Mouse (Mus musculus) heart, postnatal 36 days (tissue): ENCODE results near the gene Nsl1. TPM values are rescaled to one million over a fixed set of nuclear protein-coding genes. Genes with fewer than 3 reads are reported as not detected.
"Not testable (repeated sequence)": the region's sequence is repeated elsewhere in the genome, so short reads cannot be mapped to it uniquely, and the experiment has no call there.

Experiments used
- DNase-seq, 2 experiments: peaks; one replicate each; pipeline ENCODE4 v3.0.0; 2021 to 2022
- intact Hi-C: fragments of 180-260 bp; cut with DNase I; formaldehyde crosslinking; loops from one replicate; pipeline ENCODE4 v1.15.1; 2025
- total RNA-seq, 2 experiments: library from RNA; stranded (reverse); gene quantifications; 2 replicates each; pipeline ENCODE4 v1.2.3; 2021

The Nsl1 gene
- total RNA-seq = under 1 TPM; 0.27 to 0.75 TPM

DNA sequence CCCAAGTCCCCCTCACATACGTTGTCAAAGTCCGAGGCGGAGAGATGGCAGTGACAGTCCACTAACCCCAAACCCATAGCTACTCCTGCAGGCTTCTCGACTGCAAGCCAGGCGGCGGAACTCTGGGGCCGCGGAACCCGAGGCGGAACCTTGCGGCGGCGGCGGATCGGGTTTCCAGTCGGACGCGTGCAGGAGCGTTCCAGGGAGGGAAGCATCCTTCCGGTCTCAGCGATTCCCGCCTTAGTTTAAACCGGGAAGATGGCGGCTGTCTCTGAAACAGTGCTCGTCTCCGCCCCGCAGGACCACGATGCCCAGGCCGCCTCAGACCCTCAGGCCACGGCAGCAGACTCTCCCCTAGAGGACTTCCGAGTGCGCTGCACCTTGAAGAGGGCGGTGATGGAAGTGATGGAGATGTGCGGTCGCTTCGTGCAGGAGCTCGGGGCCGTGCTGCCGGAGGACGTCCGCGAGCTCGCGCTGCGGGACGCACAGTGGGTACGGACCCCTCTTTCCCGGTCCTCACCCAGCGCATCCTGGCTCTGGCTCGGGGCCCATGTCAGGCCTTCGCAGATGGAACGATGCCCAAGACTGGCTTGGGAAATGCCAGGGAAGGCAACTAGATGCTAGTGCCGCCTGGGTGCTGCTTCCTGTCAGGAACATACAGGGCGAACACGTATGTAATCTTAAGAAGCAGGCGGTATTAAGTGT, at the start of gene Nsl1, which contains the start of gene Tatdn3:
Gene Nsl1 (plus strand): TSS at position 232 of the 705 bp plus-strand sequence.
Gene Tatdn3 (minus strand): TSS at position 152 of the 705 bp plus-strand sequence.
- peak; percentile 94 to 96 for DNase-seq
- intact Hi-C loops = loop anchor here (1.0 kb wide), 1 partner anchor 37 kb away; the partner anchor contains the start of gene Flvcr1

DNA sequence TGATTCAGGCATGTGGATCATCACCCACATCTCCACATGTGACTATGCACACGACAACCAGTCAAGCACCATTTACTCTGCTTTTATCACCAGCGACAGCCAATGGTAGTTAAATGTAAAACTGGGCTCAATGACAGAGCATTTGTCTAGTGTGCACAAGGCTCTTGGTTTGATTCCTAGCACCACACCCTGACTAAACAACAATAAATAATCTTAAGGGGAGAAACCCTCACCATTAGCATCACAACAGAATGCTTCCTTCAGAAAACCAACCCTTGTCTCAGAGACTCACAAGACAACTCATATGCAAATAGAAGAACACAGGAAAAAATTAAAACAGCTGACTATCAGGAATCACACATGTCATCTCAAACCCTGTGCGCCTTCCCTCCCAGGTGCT, 48.5 kb upstream of the Nsl1 start:
- intact Hi-C loops = no loop called here
- no peak for DNase-seq

DNA sequence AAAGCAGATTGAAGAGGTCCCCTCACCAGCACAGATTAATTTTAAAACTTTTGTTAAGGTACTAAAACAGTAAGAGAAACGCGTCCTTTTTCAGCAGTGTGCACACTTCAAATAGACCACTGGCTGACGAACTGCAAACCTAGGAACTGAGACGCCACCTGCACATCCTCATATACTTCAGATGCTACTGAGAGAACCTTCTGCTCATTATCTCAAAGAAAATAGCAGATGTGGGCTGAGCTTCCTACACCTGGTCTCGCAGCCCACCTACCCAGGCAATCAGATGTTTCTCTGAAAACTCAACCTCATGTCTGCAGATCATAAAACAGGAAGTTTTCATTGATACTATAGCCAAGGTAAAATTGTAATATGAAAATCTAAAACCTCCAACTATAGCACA, 43.0 kb upstream of the Nsl1 start:
- no peak for DNase-seq
- intact Hi-C loops = no loop called here

DNA sequence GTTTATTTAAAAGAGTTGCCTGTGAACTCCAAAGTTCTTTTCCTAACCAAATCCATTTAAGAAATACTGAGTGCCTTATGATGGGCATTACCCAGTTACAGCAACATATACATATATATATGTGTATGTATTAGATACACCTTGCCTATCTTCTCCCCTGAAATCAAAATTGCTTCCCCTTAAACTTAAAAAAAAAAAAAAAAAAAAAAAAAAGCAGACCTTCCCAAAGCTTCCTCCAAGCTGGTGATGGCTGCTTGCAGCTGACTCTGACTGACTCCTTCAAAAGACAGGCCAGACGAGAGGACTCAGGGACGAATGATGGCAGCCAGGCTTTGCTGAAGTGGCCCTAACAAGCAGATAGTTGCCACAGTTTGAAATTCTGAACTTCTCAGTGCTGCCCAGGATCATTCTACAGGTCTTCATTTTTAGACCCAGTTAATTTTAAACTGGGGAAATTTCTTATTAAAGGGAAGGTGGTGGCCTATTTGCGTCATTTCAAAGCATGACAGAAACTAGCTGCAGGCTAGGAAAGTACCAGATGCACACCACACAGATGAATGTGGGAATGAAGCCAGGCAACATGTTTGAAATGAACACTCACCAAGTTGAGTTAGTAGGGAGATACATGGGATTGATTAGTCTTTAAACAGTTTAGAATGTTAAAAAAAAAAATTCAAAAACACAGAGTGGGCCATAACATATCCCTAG, 42.4 kb upstream of the Nsl1 start:
- DNase-seq = no peak
- intact Hi-C loops = no loop called here

DNA sequence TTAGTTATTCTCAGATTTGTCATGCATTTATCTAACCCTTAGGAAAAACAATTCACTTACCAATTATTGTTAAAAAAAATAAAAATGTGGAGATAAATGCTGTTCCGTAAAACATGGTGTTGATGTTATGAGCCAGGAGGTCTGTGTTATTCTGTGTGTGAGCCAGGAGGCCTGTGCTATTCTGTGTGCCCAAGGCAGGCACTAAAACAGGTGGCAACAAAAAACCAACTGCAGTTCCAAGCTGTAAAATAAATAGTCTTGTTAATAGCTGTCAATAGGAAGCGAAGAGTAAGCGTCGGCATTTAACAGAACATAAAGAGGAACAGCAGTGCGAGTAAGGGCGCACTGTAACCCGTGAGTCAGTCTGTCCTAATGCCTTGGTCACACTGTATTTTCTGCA, 41.8 kb upstream of the Nsl1 start:
- intact Hi-C loops = no loop called here

DNA sequence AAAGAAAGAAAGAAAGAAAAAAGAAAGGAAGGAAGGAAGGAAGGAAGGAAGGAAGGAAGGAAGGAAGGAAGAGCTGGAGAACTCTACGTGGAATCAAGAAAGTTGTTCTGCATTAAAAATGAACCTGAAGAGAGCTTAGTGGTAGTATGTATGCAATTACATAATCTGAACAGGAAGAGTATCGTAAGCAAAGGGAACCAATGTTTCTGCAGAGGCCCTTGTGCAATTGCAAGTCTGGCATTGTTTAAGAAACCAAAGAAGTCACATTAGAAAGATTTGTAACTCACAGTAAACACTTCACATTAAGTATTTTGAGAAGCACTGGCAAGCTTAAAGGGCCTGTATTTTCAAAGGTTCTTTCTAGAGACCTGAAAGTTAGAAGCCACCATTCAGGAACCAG, 39.7 kb upstream of the Nsl1 start:
- intact Hi-C loops = no loop called here

More for the DNA sequence above, 41.8 kb upstream of the Nsl1 start:
- no peak for DNase-seq

DNA sequence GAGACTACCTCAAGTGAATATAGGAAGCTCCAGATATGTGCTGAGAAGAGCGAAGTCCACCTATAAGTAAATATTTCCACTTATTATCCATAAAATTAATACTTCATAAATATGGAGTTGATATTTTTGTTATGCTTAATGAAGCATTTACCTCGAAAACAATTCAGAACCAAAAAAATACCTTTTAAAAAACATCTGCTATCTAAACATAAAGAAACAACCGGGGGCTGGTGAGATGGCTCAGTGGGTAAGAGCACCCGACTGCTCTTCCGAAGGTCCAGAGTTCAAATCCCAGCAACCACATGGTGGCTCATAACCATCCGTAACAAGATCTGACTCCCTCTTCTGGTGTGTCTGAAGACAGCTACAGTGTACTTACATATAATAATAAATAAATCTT, 39.0 kb upstream of the Nsl1 start:
- intact Hi-C loops, DNase-seq: not testable (repeated sequence)

More for the DNA sequence above, 39.7 kb upstream of the Nsl1 start:
- DNase-seq = no peak

DNA sequence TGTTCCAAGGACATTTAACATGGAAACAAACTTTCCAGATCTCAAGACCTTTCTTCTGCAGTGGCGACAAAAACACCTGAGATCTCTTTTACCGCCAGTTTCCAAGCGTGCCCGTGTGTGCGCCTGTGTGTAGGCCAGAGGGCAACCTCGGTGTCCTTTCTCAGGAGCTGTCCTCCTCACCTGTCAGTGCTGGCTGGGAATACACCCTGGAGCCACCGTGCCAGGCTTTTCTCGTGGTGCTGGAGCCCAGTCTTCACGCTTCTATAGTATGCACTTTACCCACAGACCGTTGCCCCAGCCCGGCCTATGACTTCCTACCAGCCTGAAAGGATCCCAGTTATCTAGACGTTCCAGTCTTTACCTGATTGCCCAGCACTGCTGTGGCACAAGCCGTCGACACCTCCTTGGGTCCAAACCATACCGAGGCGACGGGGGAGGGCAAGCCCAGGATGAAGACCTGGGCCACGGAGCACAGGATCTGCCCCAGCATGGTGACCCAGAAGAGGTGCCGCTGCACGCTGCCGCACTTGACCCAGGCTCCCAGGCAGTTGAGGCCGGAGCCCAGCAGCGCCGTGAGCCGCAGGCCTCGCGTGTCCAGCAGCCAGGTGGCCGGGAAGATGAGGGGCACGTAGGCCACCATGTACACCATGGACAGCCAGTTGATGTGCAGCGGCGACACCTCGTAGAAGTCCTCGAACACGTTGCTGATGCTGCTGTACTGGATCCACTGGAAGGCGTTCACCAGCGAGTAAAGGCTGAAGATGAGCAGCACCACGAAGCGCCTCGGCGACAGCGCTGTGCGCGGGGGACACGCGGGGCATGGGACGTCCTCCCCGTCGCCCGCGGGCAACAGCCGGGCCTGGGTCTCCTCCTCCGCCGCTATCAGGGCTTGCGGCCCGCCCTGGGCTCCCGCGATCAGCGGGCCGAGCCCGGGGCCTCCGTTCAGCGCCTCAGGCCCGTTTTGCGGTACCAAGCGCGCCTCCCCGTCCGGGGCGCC, 37.5 kb upstream of the Nsl1 start:
- intact Hi-C loops = loop anchor here (1.0 to 2.0 kb wide), 2 partner anchors 37 to 157 kb away; partner anchors contain the start of gene Tatdn3
- DNase-seq = peak in 1 of 2 experiments; percentile 7

DNA sequence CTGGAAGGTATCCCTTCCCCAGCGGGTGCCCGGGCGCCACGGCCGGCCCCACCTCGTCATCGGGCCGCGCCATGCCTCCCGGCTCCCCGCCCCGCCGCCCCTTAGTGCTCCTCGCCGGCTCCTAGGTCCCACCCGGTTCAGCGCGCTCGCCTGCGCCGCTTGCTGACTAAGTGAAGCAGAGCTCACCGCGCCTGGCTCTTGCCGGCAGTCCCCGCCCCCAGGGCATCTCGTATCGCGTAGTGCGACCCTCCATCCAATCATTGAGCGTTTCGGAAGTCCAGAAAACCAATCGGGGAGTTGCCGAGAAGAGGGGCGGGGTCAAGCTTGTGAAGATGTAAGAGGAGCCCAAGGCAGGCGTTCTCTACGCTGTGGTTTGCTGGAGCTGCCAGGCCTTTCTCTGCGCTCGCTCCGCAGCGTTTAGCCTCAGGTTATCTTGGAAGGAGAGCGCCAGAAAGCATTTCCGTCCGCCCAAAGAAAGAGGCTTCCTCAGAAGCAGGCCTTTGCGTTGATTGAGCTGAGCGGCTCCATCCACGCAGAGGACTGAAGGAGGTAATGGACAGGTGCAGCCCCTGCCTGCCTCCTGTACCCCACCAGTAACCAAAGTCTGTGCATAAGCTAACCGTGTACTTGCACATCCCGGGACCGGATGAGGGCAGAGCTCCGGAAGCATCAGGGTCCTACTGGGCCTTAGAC, 36.6 kb upstream of the Nsl1 start, which contains the start of gene Flvcr1:
Gene Flvcr1 (minus strand): TSS at position 138 of the 693 bp plus-strand sequence.
- intact Hi-C loops = loop anchor here (1.0 to 2.0 kb wide), 2 partner anchors 36 to 157 kb away; partner anchors contain the start of gene Tatdn3
- peak; percentile 96 for DNase-seq

DNA sequence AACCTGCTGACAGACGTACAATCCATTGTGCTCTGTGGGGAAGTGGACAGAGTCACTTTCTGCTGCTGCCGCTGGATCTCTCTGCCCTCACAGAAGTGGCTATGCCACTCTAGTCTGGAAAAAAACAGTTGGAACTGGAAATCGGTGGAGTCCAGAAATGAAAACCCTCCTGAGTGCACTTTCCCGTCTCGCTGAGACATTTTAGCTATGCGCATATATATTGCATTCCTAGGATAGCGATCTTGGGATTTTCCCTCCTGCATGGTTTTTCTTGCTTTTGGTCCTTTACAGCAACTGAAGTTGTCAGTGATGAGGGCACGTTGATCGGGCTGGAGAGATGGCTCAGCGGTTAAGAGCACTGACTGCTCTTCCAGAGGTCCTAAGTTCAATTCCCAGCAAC, 32.6 kb upstream of the Nsl1 start:
- intact Hi-C loops = no loop called here
- no peak for DNase-seq

DNA sequence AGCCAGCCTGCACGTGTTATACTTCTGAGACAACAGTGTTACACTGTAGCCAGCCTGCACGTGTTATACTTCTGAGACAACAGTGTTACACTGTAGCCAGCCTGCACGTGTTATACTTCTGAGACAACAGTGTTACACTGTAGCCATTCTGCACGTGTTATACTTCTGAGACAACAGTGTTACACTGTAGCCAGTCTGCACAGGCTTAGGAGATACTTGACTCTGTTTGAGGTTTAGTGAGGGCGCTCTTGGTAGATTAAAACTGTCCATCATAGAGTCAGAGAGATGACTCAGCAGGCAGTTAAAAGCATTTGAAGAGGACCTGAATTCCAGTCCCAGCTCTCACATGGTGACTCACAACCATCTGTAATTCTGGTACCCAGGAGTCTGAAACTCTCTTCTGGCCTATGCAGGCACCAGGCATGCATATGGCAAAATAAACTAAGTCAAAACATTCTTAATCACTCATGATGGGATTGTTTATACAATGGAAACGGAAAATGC, 31.8 kb upstream of the Nsl1 start:
- DNase-seq, intact Hi-C loops: not testable (repeated sequence)

DNA sequence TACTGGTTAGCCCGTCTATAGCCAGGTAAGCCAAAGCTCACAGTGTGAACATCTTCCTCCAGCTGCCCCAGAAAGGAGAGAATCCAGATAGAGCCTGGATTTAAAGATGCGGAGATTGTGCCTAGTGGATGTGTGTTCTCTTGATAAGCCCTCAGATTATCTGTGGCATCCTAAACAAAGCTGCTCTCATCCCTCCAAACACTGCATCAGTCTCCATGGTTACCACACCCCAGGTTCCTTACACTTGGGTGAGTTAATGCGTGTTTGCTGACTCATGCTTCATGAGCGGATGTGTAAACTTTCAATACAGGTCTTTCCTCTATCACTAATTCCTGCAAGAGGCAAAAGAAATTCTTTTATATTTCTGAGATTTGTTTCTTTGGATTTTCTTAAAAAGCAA, 27.2 kb upstream of the Nsl1 start:
- intact Hi-C loops = no loop called here
- DNase-seq = no peak

DNA sequence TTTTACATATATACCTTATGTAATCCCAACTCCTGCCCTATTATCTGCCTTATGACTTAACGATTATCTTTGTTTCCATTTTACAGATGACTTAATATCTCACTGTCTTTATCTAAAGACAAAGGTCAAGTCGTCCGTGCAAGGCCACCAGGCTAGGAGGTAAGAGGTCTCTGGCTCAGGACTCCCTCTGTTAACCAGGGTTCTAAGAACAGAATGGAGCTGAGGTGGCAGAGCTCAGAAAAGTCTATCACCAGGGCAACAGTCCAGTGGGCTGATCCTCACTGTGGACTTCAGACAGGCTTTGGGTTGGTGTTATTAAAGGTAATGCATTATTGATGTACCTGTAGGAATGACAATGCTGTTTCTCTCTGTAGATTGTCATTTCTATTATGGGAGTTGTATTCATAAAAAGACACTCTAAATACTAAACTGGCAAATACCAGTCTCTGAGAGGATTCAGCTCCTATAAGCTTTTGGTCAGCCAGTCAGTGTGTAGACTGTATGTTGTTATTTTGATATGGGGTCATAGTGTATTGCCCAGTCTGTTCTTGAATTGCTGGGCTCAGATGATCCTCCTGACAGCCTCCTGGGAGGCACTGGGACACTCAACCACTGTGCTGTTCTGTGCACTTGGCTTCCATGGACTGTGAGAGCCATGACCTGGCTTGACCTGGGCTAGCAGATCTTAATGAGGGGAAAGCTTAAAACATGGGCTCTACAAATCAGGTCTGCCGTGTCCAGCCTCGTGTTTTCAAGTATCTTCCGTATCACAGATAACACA, 26.1 kb upstream of the Nsl1 start, which contains the start of gene Spata45:
Gene Spata45 (plus strand): TSS at position 86 of the 781 bp plus-strand sequence.
- DNase-seq = no peak
- intact Hi-C loops = no loop called here

DNA sequence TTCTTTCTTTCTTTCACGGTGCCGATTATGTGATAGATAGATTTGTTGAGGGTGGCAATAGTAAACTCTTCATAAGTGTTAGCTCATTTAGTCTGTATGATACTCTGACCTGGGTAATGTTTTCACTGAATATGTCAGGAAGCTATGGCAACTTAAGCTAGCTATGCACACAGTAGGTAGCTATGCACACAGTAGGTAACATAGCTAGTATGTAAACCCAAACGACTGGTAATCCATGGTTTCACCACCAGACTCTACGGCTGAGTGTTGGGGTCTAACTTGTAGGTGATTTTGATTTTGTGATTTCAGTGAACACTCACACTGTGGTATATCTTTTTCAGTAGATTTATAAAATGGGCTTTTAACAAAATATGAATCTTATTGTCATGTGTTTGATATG, 24.8 kb upstream of the Nsl1 start:
- intact Hi-C loops = no loop called here
- DNase-seq = no peak

DNA sequence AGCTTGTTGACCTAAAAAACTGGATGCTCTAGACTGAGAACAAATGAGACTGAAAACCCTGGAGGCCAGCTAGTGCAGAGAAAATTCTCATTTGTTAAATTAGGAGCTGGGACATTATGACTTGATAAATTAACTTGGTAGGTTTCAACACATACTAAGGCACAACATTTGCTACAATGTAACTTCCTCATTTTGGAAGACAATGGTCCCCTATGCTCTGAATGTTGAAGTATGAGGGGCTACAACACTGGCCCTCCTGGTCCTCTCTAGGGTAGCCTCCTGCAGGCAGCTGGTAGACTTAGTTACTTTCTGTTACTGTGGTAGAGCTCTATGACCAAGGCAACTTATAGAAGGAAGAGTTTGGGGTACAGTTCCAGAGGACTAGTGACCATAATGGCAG, 21.5 kb upstream of the Nsl1 start:
- intact Hi-C loops = no loop called here
- DNase-seq = no peak

DNA sequence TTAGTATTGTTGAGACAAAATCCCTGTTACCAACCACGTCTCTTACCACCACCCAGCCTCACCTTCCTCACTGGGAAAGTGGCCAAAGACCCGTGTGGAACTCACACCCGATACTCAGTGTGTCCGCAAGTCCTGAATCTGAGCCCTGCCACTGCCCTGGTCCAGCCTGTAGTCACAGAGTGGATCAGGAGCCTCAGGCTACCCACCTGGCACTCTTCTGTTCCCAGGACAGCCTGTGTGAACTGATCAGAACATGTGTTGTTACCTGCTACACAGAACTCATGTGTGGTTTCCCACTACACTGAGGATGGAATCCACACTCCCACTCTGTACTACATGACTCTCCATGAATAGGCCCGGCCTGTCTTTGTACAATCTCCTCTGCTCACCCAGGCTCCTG, 20.7 kb upstream of the Nsl1 start:
- intact Hi-C loops = no loop called here
- DNase-seq = no peak

DNA sequence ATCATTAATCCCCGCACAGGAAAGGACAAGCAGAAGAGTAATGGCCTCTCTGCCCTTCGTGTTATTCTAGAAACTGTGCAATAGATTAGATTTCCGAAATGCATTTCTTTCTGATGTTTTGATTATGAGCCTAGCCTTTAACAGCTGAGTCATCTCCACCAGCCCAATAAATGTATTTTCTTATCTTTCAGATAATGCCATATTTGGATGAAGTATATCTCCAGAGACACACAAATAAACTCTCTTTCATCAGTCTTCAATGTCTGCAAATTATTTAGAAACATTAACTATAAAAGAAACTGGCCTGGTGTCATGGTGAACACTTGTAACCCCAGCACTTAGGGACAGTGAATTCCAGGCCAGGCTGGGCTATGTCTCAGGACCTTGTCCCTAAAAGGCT, 20.1 kb upstream of the Nsl1 start:
- intact Hi-C loops = no loop called here
- DNase-seq = no peak

DNA sequence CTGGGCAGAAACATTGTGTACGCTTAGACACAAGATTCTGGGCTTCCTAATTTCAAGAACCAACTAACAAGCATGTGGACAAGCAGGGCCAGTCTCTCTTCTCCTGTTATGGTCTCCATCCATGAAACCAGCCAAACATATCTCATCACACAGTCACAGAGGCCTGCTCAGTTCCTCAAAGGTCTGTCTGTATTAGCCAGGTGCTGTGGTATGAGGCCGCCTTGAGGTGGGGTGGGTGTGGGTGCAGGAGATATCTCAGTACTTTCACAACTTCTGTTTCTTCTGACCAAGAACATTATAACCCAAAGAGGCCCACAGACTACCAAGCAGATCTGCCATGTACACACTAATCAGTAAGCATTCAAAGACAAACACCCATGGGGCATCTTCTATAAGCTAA, 17.5 kb upstream of the Nsl1 start:
- no peak for DNase-seq
- intact Hi-C loops = no loop called here
